Mouse (Mus musculus) C2C12 (cell line): ENCODE measurements around the gene Slc44a5.

Experiments
- CEBPB ChIP-seq: IDR thresholded peaks from one replicate; pipeline ENCODE4 v1.6.1; 2011; ENCODE audit warnings: low read depth, mild to moderate bottlenecking, control low read depth, moderate library complexity
- CTCF ChIP-seq: IDR thresholded peaks from one replicate; pipeline ENCODE4 v1.5.1; 2011; ENCODE audit not compliant: control insufficient read depth, insufficient read depth, insufficient read length
- FOSL1 ChIP-seq: IDR thresholded peaks from one replicate; pipeline ENCODE4 v1.8.0; 2011; ENCODE audit warnings: mild to moderate bottlenecking, low read length; ENCODE audit not compliant: poor library complexity, insufficient read depth, severe bottlenecking
- MAX ChIP-seq: IDR thresholded peaks from one replicate; pipeline ENCODE4 v1.6.1; 2011; ENCODE audit warnings: mild to moderate bottlenecking, control low read depth
- MYOD1 ChIP-seq: IDR thresholded peaks from one replicate; pipeline ENCODE4 v1.6.1; 2011; ENCODE audit warnings: low read depth; ENCODE audit not compliant: control insufficient read depth, insufficient read length
- MYOG ChIP-seq: IDR thresholded peaks from one replicate; pipeline ENCODE4 v1.6.1; 2011; ENCODE audit not compliant: control insufficient read depth, insufficient read length; ENCODE audit errors: extremely low read depth

DNA sequence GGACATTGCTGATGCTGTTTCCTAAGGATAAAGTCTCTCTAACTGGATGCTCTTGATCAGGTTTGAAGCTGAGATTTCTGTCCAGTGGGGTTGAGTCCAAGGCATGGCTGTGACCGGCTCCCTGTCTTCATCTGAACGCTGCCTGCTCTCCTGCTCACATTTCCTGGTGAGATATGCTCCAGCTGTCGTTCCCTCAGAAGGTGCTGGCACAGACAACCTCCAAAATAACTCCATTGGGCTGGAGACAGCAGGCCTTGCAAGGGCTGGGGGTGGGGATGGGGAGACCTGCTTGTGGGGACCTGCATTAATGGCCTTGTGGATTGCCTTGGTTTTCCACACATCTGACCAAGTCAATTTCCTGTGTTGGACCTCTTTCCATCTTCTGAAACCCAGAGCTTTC is 311.0 kb downstream of the Slc44a5 start:
- TF ChIP-seq CTCF (no peak), MYOD1 (no peak), MYOG (no peak), MAX (no peak), CEBPB (no peak), FOSL1 (no peak)
